Mouse (Mus musculus): ENCODE results near the gene Tet2.

Gene Tet2

GRCm38 (mm10) chr3:133517406-133517805, 27.5 kb downstream of the Tet2 start:
- DNase-seq (ENCODE audit: low read depth), result no peak

- DNase-seq (ENCODE audit: low read depth), result no peak
Measured at GRCm38 (mm10) chr3:133516137-133516536, 28.8 kb downstream of the Tet2 start.

GRCm38 (mm10) chr3:133515204-133515969, 29.6 kb downstream of the Tet2 start:
- DNase-seq (ENCODE audit: low read depth), result no peak

- no peak for DNase-seq (ENCODE audit: low read depth)
Measured at GRCm38 (mm10) chr3:133514290-133514689, 30.6 kb downstream of the Tet2 start.

- no peak for DNase-seq (ENCODE audit: low read depth)
Measured at GRCm38 (mm10) chr3:133513475-133513874, 31.5 kb downstream of the Tet2 start.

GRCm38 (mm10) chr3:133510368-133510767, 34.6 kb downstream of the Tet2 start:
- DNase-seq (ENCODE audit: low read depth), result no peak

- DNase-seq (ENCODE audit: low read depth), result no peak
Measured at GRCm38 (mm10) chr3:133509796-133510195, 35.1 kb downstream of the Tet2 start.

GRCm38 (mm10) chr3:133508881-133509280, 36.1 kb downstream of the Tet2 start:
- no peak for DNase-seq (ENCODE audit: low read depth)

GRCm38 (mm10) chr3:133506289-133506954, 38.5 kb downstream of the Tet2 start:
- no peak for DNase-seq (ENCODE audit: low read depth)

GRCm38 (mm10) chr3:133496953-133497352, 48.0 kb downstream of the Tet2 start:
- DNase-seq (ENCODE audit: low read depth), result no peak

GRCm38 (mm10) chr3:133491370-133491769, 53.6 kb downstream of the Tet2 start:
- DNase-seq (ENCODE audit: low read depth), result no peak

- no peak for DNase-seq (ENCODE audit: low read depth)
Measured at GRCm38 (mm10) chr3:133488022-133488725, 56.8 kb downstream of the Tet2 start.

GRCm38 (mm10) chr3:133482887-133483286, 62.1 kb downstream of the Tet2 start:
- DNase-seq (ENCODE audit: low read depth), result no peak

GRCm38 (mm10) chr3:133478987-133479386, 66.0 kb downstream of the Tet2 start:
- no peak for DNase-seq (ENCODE audit: low read depth)

- no peak for DNase-seq (ENCODE audit: low read depth)
Measured at GRCm38 (mm10) chr3:133473781-133474180, 71.2 kb downstream of the Tet2 start.

- DNase-seq (ENCODE audit: low read depth), result no peak
Measured at GRCm38 (mm10) chr3:133471101-133471500, 73.8 kb downstream of the Tet2 start.

GRCm38 (mm10) chr3:133468883-133469282, 76.1 kb downstream of the Tet2 start:
- no peak for DNase-seq (ENCODE audit: low read depth)

- no peak for DNase-seq (ENCODE audit: low read depth)
Measured at GRCm38 (mm10) chr3:133463233-133463632, 81.7 kb downstream of the Tet2 start.

GRCm38 (mm10) chr3:133462485-133462884, 82.5 kb downstream of the Tet2 start:
- no peak for DNase-seq (ENCODE audit: low read depth)

- DNase-seq (ENCODE audit: low read depth), result no peak
Measured at GRCm38 (mm10) chr3:133462059-133462458, 82.9 kb downstream of the Tet2 start.

GRCm38 (mm10) chr3:133459174-133459573, 85.8 kb downstream of the Tet2 start:
- DNase-seq (ENCODE audit: low read depth), result no peak

GRCm38 (mm10) chr3:133453896-133454295, 91.0 kb downstream of the Tet2 start:
- DNase-seq (ENCODE audit: low read depth), result no peak

- no peak for DNase-seq (ENCODE audit: low read depth)
Measured at GRCm38 (mm10) chr3:133436919-133437320, 108.0 kb downstream of the Tet2 start.

Measured in fibroblast of lung, adult 2 months (primary cell).